Mouse (Mus musculus) kidney, adult 8-10 months (tissue): ENCODE data around the gene Kcnj9.

ENCODE experiments used
- DNase-seq, 2 experiments: peaks; one replicate each; pipeline ENCODE4 v3.0.0; 2022

Gene Kcnj9

GRCm38 (mm10) chr1:172288900-172289616 lies 40.1 kb downstream of the Kcnj9 start:
- no peak for DNase-seq

- no peak for DNase-seq
Observed at GRCm38 (mm10) chr1:172286740-172287139, 42.4 kb downstream of the Kcnj9 start.

GRCm38 (mm10) chr1:172284221-172284620 lies 44.9 kb downstream of the Kcnj9 start:
- DNase-seq: no peak

- no peak for DNase-seq
Observed at GRCm38 (mm10) chr1:172283073-172283472, 46.0 kb downstream of the Kcnj9 start.

- no peak for DNase-seq
Observed at GRCm38 (mm10) chr1:172281522-172282254, 47.4 kb downstream of the Kcnj9 start.

- DNase-seq: no peak
Observed at GRCm38 (mm10) chr1:172279768-172280509, 49.2 kb downstream of the Kcnj9 start.

- no peak for DNase-seq
Observed at GRCm38 (mm10) chr1:172278328-172278727, 50.8 kb downstream of the Kcnj9 start.

GRCm38 (mm10) chr1:172277172-172277571 lies 51.9 kb downstream of the Kcnj9 start:
- DNase-seq: no peak

GRCm38 (mm10) chr1:172274547-172274946 lies 54.6 kb downstream of the Kcnj9 start:
- DNase-seq: no peak

GRCm38 (mm10) chr1:172274116-172274515 lies 55.0 kb downstream of the Kcnj9 start:
- peak; percentile 28 to 38 for DNase-seq

- DNase-seq: no peak
Observed at GRCm38 (mm10) chr1:172273386-172273785, 55.7 kb downstream of the Kcnj9 start.

- DNase-seq: no peak
Observed at GRCm38 (mm10) chr1:172271765-172272164, 57.4 kb downstream of the Kcnj9 start.

- no peak for DNase-seq
Observed at GRCm38 (mm10) chr1:172271208-172271607, 57.9 kb downstream of the Kcnj9 start.
